Mouse (Mus musculus): Measurements from ENCODE around the gene Gm20388. TPM values are rescaled to one million over a fixed set of nuclear protein-coding genes. Genes with fewer than 3 reads are reported as not detected.

Gm20388 gene
- polyA plus RNA-seq, 1 experiment from 2014 or later: 5.5 TPM

DNA sequence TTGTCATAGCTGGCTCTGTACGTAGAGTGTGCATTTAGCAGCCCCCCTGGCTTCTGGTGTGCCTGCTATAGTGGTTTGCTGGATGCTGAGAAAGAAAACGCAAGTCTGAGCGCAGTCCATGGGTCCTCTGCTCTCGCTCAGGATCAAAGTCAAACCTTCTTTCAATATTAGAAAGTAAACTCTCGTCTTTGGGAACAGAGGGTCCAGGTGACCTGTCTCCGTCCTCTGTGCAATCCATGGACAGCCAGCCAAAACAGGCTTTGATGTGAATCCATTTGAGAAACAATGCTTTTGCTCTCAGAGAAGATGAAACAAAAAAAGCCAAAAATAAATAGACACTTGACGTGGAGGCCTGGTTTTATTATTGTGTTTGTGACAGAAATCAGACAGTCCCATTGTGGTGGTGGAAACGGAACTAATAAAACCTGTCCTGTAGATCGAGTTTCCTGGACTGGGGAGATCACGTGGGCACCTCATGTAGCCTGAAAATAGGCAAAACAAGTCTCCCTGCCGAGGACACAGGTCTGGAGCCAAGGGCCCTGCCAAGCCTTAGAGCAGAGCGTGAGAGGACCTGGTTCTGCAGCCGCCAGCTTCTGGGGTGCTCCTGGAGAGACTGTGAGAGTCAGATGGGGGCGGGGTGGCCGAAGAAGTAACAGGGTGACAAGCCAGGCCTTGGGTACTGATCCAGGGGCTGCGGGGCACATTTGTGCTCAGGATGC, 3902.7 kb downstream of the Gm20388 start:
- no peak for ATAC-seq (ENCODE audit: borderline replicate concordance, extremely low read depth, low FRiP score, low TSS enrichment)
- H3K4me2 ChIP-seq: no peak overlapping the region
- no peak overlapping the region for H3K27ac ChIP-seq
- H3K27me3 ChIP-seq: no peaks in the 10 kb centered on the region
- no peak overlapping the region for H3K9ac ChIP-seq
- 0 out of 2 replicates have a peak, but pooled peaks cover 3% of the 10 kb centered on the region for H3K36me3 ChIP-seq
- H3K4me3 ChIP-seq: no peak overlapping the region
- no peaks in the 10 kb centered on the region for H3K9me3 ChIP-seq
- no peaks in the 10 kb centered on the region for H3K4me1 ChIP-seq
- whole genome bisulfite sequencing: 68% methylated on average over 16 of the region's 16 CpGs

DNA sequence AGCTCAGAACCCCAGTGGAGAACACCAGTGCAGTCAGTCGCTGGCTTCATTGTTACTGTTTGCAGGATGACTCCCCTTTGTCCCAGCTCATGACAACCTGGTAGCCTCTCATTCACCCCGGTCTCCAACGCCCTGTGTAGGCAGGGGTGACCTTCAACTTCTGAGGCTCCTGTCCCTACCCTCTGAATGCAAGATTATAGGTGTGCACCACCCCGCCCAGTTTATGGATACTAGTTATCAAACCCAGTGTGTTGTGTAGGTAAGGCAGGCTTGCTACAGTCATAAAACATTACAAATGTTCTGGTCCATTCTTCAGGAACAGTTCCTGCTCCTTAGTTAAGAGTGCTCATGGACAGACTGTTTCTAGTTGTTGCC, 3903.2 kb downstream of the Gm20388 start:
- 84% methylated on average over 4 of the region's 4 CpGs for WGBS
- H3K27me3 ChIP-seq: no peaks in the 10 kb centered on the region
- H3K4me2 ChIP-seq: no peak overlapping the region
- 0 out of 2 replicates have a peak, but pooled peaks cover 3% of the 10 kb centered on the region for H3K36me3 ChIP-seq
- no peak overlapping the region for H3K27ac ChIP-seq
- no peaks in the 10 kb centered on the region for H3K4me1 ChIP-seq
- no peak for ATAC-seq (ENCODE audit: borderline replicate concordance, extremely low read depth, low FRiP score, low TSS enrichment)
- no peak overlapping the region for H3K9ac ChIP-seq
- H3K4me3 ChIP-seq: no peak overlapping the region
- no peaks in the 10 kb centered on the region for H3K9me3 ChIP-seq

DNA sequence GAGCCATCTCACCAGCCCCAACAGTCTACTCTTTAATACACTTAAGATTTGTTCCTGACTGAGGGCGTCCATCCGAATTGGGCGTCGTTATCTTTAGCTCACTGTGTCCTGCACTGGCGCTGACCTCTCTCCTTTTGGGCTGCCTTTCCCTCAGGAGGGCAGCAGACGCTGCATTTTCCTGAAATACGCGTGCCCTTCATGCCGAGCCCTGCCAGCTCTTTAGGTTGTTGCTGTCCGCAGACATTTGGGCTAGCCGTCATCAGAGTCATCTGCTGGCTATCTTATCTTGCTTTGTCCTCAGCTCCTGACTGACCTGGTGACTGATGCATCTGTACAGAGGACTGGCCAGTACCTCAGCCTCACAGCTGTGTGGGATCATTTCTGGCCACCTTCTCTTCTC, 3904.7 kb downstream of the Gm20388 start:
- H3K9me3 ChIP-seq: no peaks in the 10 kb centered on the region
- H3K4me2 ChIP-seq: no peak overlapping the region
- H3K27ac ChIP-seq: no peak overlapping the region
- H3K4me3 ChIP-seq: no peak overlapping the region
- H3K27me3 ChIP-seq: no peaks in the 10 kb centered on the region
- H3K9ac ChIP-seq: no peak overlapping the region
- no peak for ATAC-seq (ENCODE audit: borderline replicate concordance, extremely low read depth, low FRiP score, low TSS enrichment)
- no peaks in the 10 kb centered on the region for H3K4me1 ChIP-seq
- H3K36me3 ChIP-seq: 0 out of 2 replicates have a peak, but pooled peaks cover 3% of the 10 kb centered on the region
- WGBS: 70% methylated on average over 11 of the region's 11 CpGs

DNA sequence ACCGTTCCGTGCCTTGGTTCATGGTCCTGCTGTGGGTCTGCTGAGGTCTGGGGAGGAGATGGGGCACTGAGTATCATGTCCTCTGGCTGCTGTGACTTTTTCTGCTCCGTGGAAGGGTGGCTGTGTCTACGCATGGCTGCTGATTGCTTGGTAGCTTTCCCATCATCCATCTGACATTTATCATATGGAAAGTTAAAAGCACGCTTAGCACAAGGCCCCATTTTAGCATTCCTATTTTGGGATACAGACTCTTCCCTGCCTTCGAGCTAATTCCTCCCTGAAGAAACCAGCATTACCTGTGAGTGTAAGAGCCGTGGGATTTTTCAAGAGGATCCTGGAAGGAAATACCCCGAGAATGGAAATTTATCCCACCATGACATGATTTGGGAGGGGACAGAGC, 3906.3 kb downstream of the Gm20388 start:
- H3K27me3 ChIP-seq: no peaks in the 10 kb centered on the region
- no peak overlapping the region for H3K27ac ChIP-seq
- H3K4me1 ChIP-seq: no peaks in the 10 kb centered on the region
- H3K36me3 ChIP-seq: 0 out of 2 replicates have a peak, but pooled peaks cover 3% of the 10 kb centered on the region
- H3K9ac ChIP-seq: no peak overlapping the region
- no peak overlapping the region for H3K4me2 ChIP-seq
- no peak overlapping the region for H3K4me3 ChIP-seq
- WGBS: 78% methylated on average over 8 of the region's 8 CpGs
- no peaks in the 10 kb centered on the region for H3K9me3 ChIP-seq
- ATAC-seq (ENCODE audit: borderline replicate concordance, extremely low read depth, low FRiP score, low TSS enrichment): no peak

DNA sequence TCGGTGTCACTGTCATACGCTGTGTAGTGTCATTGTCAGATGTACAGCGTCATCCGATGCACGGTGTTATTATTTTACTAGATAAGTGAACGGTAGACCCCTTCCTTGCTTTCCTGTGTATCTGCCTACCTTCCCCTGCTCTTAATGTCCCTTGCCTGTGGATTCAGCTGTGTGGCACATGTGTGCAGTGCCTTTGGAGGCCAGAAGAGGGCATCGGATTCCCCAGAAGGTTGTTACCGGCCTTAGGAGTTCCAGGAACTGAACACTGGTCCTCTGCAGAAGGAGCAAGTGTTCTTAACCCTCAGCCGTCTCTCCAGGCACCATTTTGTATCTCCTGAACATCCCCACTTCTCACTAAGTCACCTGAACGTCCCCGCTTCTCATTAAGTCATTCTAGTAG, 3907.1 kb downstream of the Gm20388 start:
- Histone ChIP-seq H3K27ac (no peak overlapping the region), H3K36me3 (0 out of 2 replicates have a peak, but pooled peaks cover 3% of the 10 kb centered on the region), H3K27me3 (no peaks in the 10 kb centered on the region), H3K4me3 (no peak overlapping the region), H3K4me1 (no peaks in the 10 kb centered on the region), H3K9me3 (no peaks in the 10 kb centered on the region), H3K9ac (no peak overlapping the region), H3K4me2 (no peak overlapping the region)
- WGBS: 90% methylated on average over 11 of the region's 11 CpGs
- ATAC-seq (ENCODE audit: borderline replicate concordance, extremely low read depth, low FRiP score, low TSS enrichment): no peak

DNA sequence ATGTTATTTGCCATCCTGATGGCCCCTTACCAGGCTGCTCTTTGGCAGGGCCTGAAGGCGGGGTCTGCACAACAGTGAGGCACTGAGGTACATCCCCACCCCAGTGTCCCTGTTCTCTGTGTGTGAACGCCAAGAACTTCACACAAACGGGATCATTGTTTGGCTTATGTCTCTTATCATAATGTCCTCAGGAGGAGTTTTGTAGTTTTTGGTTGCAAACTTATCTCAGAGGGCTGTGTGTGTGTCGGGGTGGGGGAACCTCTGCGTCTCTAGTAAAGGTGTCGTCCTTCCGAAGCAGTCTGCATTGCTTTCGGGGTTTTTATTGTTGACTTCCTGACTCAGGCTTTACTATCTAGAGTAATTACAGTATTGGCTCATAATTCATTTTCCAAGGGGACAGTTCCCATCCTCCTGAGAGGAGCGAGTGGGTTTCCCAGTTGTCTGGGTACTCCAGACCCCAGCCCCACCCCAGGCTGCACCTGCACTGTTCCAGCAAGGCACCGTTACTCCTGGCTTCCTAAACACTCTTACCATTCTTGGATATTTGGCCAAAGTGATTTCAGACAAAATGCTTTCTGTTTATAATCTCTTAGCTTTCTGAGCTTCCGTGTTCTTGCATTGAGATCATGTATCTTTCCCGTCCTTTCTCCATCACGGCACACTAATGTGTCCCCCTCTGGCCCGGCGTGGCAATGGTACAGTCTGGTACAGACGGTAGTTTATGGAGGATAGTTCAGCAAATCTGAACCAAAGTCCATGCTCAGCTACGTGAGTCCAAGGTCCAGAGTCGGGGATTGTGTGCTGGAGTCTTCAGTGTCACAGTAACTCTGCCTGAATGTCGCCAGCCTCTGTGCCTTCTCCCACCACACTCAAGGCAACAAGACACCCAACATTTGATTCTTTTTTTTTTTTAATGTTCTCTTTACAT, 3909.3 kb downstream of the Gm20388 start:
- WGBS: 83% methylated on average over 19 of the region's 19 CpGs
- H3K4me2 ChIP-seq: no peak overlapping the region
- H3K27ac ChIP-seq: no peak overlapping the region
- no peaks in the 10 kb centered on the region for H3K9me3 ChIP-seq
- H3K4me1 ChIP-seq: no peaks in the 10 kb centered on the region
- H3K4me3 ChIP-seq: no peak overlapping the region
- no peak overlapping the region for H3K9ac ChIP-seq
- ATAC-seq (ENCODE audit: borderline replicate concordance, extremely low read depth, low FRiP score, low TSS enrichment): no peak
- 0 out of 2 replicates have a peak, but pooled peaks cover 3% of the 10 kb centered on the region for H3K36me3 ChIP-seq
- H3K27me3 ChIP-seq: no peaks in the 10 kb centered on the region

DNA sequence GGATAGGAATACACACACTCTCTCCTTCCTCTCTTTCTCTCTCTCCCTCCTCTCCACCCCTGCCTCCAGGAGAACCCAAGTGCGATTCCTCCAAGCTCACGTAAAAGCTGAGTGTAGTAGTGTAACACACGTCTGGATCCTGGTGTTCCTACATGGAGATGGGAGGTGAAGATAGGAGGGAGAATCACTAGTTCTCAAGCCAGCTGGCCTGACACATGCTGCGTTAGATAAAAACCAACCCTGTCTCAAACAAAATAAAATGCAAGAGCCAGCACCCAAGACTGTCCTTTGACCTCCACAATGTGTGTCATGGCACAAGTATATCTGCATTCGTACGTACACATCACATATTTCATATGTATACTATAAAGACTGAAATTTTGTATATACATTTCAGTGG, 3910.1 kb downstream of the Gm20388 start:
- H3K9me3 ChIP-seq: no peaks in the 10 kb centered on the region
- ATAC-seq (ENCODE audit: borderline replicate concordance, extremely low read depth, low FRiP score, low TSS enrichment): no peak
- no peaks in the 10 kb centered on the region for H3K27me3 ChIP-seq
- H3K4me3 ChIP-seq: no peak overlapping the region
- 87% methylated on average over 6 of the region's 6 CpGs for WGBS
- no peak overlapping the region for H3K27ac ChIP-seq
- H3K4me2 ChIP-seq: no peak overlapping the region
- no peak overlapping the region for H3K9ac ChIP-seq
- 0 out of 2 replicates have a peak, but pooled peaks cover 3% of the 10 kb centered on the region for H3K36me3 ChIP-seq
- H3K4me1 ChIP-seq: no peaks in the 10 kb centered on the region

DNA sequence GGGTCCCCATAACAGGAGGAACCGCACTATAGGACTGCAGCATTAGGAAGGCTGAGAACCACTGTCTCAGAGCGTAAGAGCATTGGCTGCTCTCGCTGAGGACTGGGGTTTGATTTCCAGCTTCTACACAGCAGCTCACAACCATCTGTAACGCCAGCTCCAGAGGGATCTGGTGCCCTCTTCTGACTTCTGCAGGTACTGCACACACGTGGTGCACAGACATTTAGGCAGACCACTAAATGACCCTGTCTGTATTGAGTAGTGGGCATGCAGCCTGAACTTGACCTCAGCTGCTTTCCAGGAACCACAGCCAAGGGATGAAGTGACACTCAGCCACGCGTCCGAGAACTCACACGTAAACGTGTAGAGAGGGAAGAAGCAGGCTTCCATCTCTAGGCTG, 3912.5 kb downstream of the Gm20388 start:
- no peaks in the 10 kb centered on the region for H3K9me3 ChIP-seq
- no peak for ATAC-seq (ENCODE audit: borderline replicate concordance, extremely low read depth, low FRiP score, low TSS enrichment)
- H3K4me2 ChIP-seq: no peak overlapping the region
- H3K27ac ChIP-seq: no peak overlapping the region
- H3K36me3 ChIP-seq: peaks cover 6% of the 10 kb centered on the region; the same call in 1 of the 2 replicates
- H3K4me1 ChIP-seq: no peaks in the 10 kb centered on the region
- H3K9ac ChIP-seq: no peak overlapping the region
- no peak overlapping the region for H3K4me3 ChIP-seq
- 89% methylated on average over 10 of the region's 10 CpGs for WGBS
- no peaks in the 10 kb centered on the region for H3K27me3 ChIP-seq

DNA sequence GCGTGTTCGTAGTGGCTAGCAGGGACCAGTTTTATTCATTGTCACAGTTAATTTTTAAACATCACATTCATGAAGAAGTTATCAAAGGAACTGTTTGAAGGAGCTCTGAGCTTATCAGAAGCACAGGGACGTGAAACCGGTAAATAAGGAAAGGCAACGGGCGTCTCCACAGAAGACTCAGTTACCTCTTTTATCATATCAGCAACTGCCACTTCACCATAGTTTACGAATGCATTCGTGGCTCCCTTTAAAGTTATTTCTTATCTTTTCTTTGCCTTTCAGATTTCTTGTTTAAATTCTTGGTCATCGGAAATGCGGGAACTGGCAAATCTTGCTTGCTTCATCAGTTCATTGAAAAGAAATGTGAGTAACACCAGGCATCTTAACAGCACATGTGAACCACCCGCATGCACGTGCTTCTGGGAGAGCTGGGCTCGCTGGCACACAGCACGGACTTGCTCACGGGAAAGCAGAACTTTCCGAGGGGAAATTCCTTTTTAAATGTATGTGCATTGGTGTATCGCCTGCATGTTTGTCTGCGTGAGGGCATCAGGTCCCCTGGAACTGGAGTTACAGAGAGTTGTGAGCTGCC, 3913.0 kb downstream of the Gm20388 start:
- no peak overlapping the region for H3K4me2 ChIP-seq
- H3K27me3 ChIP-seq: no peaks in the 10 kb centered on the region
- H3K36me3 ChIP-seq: peaks cover 9% of the 10 kb centered on the region; the same call in 1 of the 2 replicates
- WGBS: 63% methylated on average over 18 of the region's 18 CpGs
- no peak for ATAC-seq (ENCODE audit: borderline replicate concordance, extremely low read depth, low FRiP score, low TSS enrichment)
- H3K4me1 ChIP-seq: no peaks in the 10 kb centered on the region
- H3K9me3 ChIP-seq: no peaks in the 10 kb centered on the region
- H3K4me3 ChIP-seq: no peak overlapping the region
- H3K27ac ChIP-seq: no peak overlapping the region
- no peak overlapping the region for H3K9ac ChIP-seq

DNA sequence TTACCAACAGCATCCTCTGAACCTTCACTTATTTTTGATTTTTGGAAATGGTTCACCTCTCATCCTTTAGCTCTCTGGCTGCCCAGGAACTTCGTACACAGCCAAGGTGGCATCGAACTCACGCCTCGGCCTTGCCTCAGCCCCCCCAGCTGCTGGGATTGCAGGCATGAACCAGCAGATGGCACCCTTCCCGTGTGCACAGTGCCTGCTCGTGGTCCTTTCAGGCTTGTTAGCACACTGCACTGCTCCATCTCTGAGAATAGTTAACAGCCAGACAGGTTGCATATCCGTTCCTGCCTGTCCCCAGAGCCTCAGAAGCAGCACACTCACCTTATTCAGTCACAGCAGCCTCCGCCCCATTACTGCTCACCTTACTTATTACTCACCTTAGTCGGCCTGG, 3915.4 kb downstream of the Gm20388 start:
- Histone ChIP-seq H3K36me3 (peaks cover 15% of the 10 kb centered on the region; the same call in 1 of the 2 replicates), H3K27me3 (no peaks in the 10 kb centered on the region), H3K4me2 (no peak overlapping the region), H3K27ac (no peak overlapping the region), H3K4me1 (no peaks in the 10 kb centered on the region), H3K4me3 (no peak overlapping the region), H3K9me3 (no peaks in the 10 kb centered on the region), H3K9ac (no peak overlapping the region)
- WGBS: 62% methylated on average over 9 of the region's 9 CpGs
- ATAC-seq (ENCODE audit: borderline replicate concordance, extremely low read depth, low FRiP score, low TSS enrichment): no peak

DNA sequence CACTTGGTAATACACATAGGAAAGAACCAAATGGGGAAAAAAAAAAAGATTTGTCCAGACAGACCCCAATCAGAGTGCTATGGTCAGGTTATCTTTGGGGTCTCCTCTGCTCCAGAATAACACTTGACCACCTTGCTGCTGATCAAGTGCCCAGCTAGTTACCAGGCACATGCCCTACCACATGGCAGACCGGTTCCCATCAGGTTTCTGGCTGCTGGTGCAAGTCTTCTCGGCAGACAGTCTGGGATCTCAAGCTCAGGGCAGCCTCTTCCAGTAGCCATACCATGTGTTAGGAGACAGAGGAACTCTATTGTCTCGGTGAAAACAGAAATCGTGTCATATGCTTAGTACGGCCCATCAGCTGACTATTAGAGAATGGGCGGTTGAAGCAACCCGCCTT, 3916.1 kb downstream of the Gm20388 start:
- WGBS: 88% methylated on average over 7 of the region's 7 CpGs
- no peak for ATAC-seq (ENCODE audit: borderline replicate concordance, extremely low read depth, low FRiP score, low TSS enrichment)

More for the DNA sequence above, 3916.1 kb downstream of the Gm20388 start:
- H3K4me2 ChIP-seq: no peak overlapping the region
- H3K9me3 ChIP-seq: no peaks in the 10 kb centered on the region
- H3K27ac ChIP-seq: no peak overlapping the region
- H3K4me3 ChIP-seq: no peak overlapping the region
- no peaks in the 10 kb centered on the region for H3K27me3 ChIP-seq
- no peak overlapping the region for H3K9ac ChIP-seq
- H3K36me3 ChIP-seq: peaks cover 15% of the 10 kb centered on the region; the same call in 1 of the 2 replicates
- no peaks in the 10 kb centered on the region for H3K4me1 ChIP-seq

Data from lung, embryonic 15.5 days (tissue).